Comparison of ENCODE assay signal across 10 mouse cellular contexts in the genomic region with DNA sequence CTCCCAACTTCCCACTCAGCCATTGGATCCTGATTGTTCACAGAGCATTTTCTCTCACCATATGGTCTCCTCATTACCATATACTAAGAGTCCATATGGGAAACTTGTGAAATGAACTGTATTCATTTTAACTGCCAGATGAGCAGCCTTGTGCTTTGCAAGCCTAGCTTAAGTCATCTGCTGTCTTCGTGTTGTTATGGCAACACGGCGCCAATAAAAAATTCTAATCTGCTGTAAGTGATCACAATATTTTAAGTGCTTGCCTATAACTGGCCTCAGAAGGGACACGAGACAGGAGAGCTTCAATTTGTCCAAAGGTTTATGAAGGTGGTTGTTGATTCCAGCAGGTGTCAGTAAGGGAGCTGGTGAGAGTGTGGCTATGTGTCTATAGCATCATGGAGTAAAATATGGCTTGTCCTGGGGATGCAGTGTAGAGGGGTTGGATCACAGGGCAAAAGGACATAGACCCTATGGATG.
DNase-seq lines count a peak whose midpoint lies in the region; ATAC-seq and TF ChIP-seq lines count a peak whose summit lies in the region.
"Had no signal": no experiment of that assay in that cellular context is flagged by ENCODE, and none has a peak within 500 bp of the region (broad histone marks: within the 10 kb centered on the region; RNA-seq: fewer than 3 reads in every experiment).

No protein-coding gene starts in this region.

- no peak overlapping the region for H3K4me3 ChIP-seq in layer of hippocampus, adult 2 months
- no peak overlapping the region for H3K4me3 ChIP-seq in neural tube, embryonic 12.5 days
- H3K4me3 ChIP-seq in kidney, adult 2 months (ENCODE audit: insufficient read depth, low read depth, low read length): no peak overlapping the region
- H3K4me3 ChIP-seq: embryonic facial prominence, embryonic 13.5 days had no signal

- peak; percentile 51 for ATAC-seq in neural tube, embryonic 12.5 days (ENCODE audit: low FRiP score, low read depth)

- TF ChIP-seq CTCF in brain, embryonic 14.5 days (IDR thresholded peaks at IDR 0.05; ENCODE audit: borderline replicate concordance, extremely low read depth, insufficient read depth, insufficient read length): no peak
- no peak for TF ChIP-seq CTCF in layer of hippocampus, adult 2 months (conservative IDR thresholded peaks at IDR 0.05)
- TF ChIP-seq CTCF in kidney, adult 2 months (conservative IDR thresholded peaks at IDR 0.05; ENCODE audit: insufficient read depth, insufficient read length, low read depth, low read length): no peak

- no peaks in the 10 kb centered on the region for H3K36me3 ChIP-seq in neural tube, embryonic 12.5 days
- H3K36me3 ChIP-seq in kidney, adult 2 months (ENCODE audit: control insufficient read depth, insufficient read depth, low read length): no peaks in the 10 kb centered on the region
- H3K36me3 ChIP-seq: embryonic facial prominence, embryonic 13.5 days had no signal

- H3K27ac ChIP-seq in layer of hippocampus, adult 2 months: peak overlapping the region; percentile 84
- no peak overlapping the region for H3K27ac ChIP-seq in neural tube, embryonic 12.5 days
- no peak overlapping the region for H3K27ac ChIP-seq in kidney, adult 2 months (ENCODE audit: insufficient read depth, low read depth, low read length)
- H3K27ac ChIP-seq: embryonic facial prominence, embryonic 13.5 days had no signal

- no peaks in the 10 kb centered on the region for H3K9me3 ChIP-seq in neural tube, embryonic 12.5 days
- H3K9me3 ChIP-seq: embryonic facial prominence, embryonic 13.5 days had no signal

- no peak overlapping the region for H3K9ac ChIP-seq in neural tube, embryonic 12.5 days
- H3K9ac ChIP-seq: embryonic facial prominence, embryonic 13.5 days had no signal

- H3K4me1 ChIP-seq in neural tube, embryonic 12.5 days: peaks cover 48% of the 10 kb centered on the region
- no peaks in the 10 kb centered on the region for H3K4me1 ChIP-seq in kidney, adult 2 months (ENCODE audit: control insufficient read depth, insufficient read depth, low read length)

- peak; percentile 22 for DNase-seq in embryo, embryonic 10.5 days (ENCODE audit: low spot score)
- DNase-seq in embryo, embryonic 11 days: no peak
- peak; percentile 91 for DNase-seq in brain, embryonic 14.5 days (ENCODE audit: low read depth)
- DNase-seq in layer of hippocampus, adult 2 months (ENCODE audit: low spot score in 2 of 2): peak; percentile 55 to 77
- DNase-seq in cerebellum, adult 9-10 months: no peak
- no peak for DNase-seq in kidney, adult 2 months
- DNase-seq in gastrocnemius, postnatal 25 days: no peak
- DNase-seq: heart, postnatal 10 days had no signal

- H3K4me2 ChIP-seq in neural tube, embryonic 12.5 days (replicated peaks): no peak overlapping the region
- H3K4me2 ChIP-seq: embryonic facial prominence, embryonic 13.5 days had no signal

- no peaks in the 10 kb centered on the region for H3K27me3 ChIP-seq in neural tube, embryonic 12.5 days (replicated peaks)
- H3K27me3 ChIP-seq in kidney, adult 2 months (replicated peaks; ENCODE audit: control insufficient read depth, insufficient read depth, low read length): no peaks in the 10 kb centered on the region
- H3K27me3 ChIP-seq: embryonic facial prominence, embryonic 13.5 days had no signal

- WGBS in neural tube, embryonic 12.5 days: 66% methylated on average over 4 of the region's 4 CpGs
- 94% methylated on average over 4 of the region's 4 CpGs for WGBS in kidney, adult 2 months

- no peak for TF ChIP-seq POLR2A in brain, embryonic 14.5 days (IDR thresholded peaks at IDR 0.05; ENCODE audit: borderline replicate concordance, extremely low read depth, insufficient read depth, insufficient read length, poor library complexity, severe bottlenecking)
- TF ChIP-seq POLR2A in kidney, adult 2 months (IDR thresholded peaks at IDR 0.05; ENCODE audit: low read depth, low read length): no peak

Comparison
In these comparisons a context has a peak if more than half of its experiments do, and no peak if none do; other contexts are left out.
1. DNase-seq: peak in embryo, embryonic 10.5 days (single experiment), brain, embryonic 14.5 days (single experiment) and layer of hippocampus, adult 2 months (2 of 2); none in embryo, embryonic 11 days (single experiment), cerebellum, adult 9-10 months (single experiment), kidney, adult 2 months (single experiment) and gastrocnemius, postnatal 25 days (single experiment).